Mouse (Mus musculus) kidney, postnatal 25 days (tissue): ENCODE results near the gene Steap3.
A peak's percentile ranks its signal among the peaks of the same experiment; 100 is the strongest.

ENCODE experiments used
- DNase-seq, 2 experiments: peaks; one replicate each; pipeline ENCODE4 v3.0.0; 2021; ENCODE audit warnings: mixed read lengths in 2 of 2

Gene Steap3

GRCm38 (mm10) chr1:120142551-120142950 is 130.0 kb downstream of the Steap3 start:
- peak; percentile 77 to 81 for DNase-seq
